Mouse (Mus musculus) layer of hippocampus, adult 18-20 months (tissue): ENCODE results near the gene Cenpp. TPM values are rescaled to one million over a fixed set of nuclear protein-coding genes. Genes with fewer than 3 reads are reported as not detected.
A peak's percentile ranks its signal among the peaks of the same experiment; 100 is the strongest.
"Not testable (repeated sequence)": the region's sequence is repeated elsewhere in the genome, so short reads cannot be mapped to it uniquely, and the experiment has no call there.

ENCODE experiments used
- DNase-seq, 2 experiments: peaks; one replicate each; pipeline ENCODE4 v3.0.0; 2022; ENCODE audit warnings: low spot score in 2 of 2
- total RNA-seq, 2 experiments: library from RNA; stranded (reverse); gene quantifications; 2 replicates each; pipeline ENCODE4 v1.2.3; 2021

The Cenpp gene
- total RNA-seq, 2 experiments from 2014 or later = 0.52 to 1.3 TPM

- no peak for DNase-seq
Observed at GRCm38 (mm10) chr13:49608589-49609322, 43.8 kb downstream of the Cenpp start.

DNA sequence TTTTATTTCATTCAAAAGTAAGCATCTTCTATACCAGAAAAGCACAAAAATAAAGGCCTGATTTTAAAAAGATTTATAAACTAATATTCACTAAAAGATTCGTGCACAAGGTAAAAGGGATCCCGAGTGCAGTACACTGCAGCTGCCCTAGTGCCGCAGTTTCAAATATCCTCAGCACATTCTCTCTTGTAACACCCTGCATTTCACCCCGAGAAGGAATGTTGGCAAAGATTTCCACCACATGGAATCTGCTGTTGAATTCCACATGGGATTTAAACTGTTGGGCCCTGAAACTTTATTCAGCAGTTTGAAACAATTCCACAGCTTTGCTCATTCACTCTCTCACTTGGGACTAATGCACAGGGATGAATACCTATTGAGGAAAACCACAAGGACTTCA, 44.9 kb downstream of the Cenpp start, which contains the start of gene Ogn:
TSS of gene Ogn (plus strand) at position 333 of the 400 bp plus-strand sequence.
- DNase-seq = peak in 1 of 2 experiments; percentile 33

DNA sequence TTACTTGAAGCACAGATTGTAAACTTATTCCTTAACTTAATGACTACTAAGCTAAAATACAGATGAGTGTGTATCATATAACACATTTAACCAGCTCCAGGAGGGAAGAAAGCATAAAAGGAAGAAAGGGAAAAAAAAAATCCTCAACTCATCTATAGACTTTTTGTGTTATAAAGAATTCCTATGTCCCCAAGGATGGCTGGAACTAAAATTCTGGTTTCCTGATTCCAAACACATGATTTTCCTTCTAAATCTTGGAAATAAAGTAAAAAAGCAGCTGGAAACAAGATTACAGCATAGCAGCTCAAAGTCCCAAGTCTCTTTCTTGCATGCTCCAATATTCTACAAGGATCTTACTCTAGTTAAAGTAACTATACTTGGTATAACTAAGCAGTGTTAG, 49.0 kb downstream of the Cenpp start:
- DNase-seq = no peak

DNA sequence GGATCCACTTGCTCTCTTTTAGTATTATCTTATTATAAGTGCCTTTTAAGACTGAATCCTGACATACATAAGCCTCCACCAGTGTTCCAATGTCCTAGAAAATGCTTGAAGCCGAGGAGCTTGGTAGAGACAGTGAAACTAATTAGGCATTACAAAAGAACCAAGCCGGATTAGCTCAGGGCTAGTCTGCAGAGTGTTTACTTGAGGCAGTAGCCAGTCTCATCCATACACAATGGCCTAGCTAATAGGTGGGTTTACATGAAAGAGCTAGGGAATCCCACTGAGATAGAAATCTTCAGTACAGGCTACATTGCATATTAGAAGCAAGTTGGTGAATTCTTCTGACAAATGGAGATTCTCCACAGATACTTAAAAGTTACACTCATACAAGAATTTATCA, 50.0 kb downstream of the Cenpp start:
- DNase-seq = not testable (repeated sequence)

GRCm38 (mm10) chr13:49586062-49586461, 66.5 kb downstream of the Cenpp start:
- no peak for DNase-seq

GRCm38 (mm10) chr13:49584307-49585005, 68.1 kb downstream of the Cenpp start:
- no peak for DNase-seq

DNA sequence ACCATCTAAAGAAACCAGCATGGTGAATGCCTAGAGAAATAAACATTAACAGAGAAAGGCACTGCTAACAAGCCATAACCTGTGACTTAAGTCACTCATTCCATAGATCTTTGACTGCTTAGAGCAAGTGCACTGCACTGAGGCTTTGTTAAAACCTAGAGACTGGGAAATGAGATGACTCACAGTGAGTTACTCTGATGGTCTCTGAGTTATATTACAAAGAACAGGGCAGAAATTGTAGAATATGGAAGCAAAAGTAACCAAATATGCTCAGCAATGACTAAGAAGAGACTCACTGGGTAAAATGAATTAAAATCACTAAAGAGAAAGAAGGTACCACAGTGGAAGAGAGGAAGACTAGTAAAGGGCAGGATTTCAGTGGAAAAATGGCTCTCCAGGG, 68.7 kb downstream of the Cenpp start:
- DNase-seq = no peak

DNA sequence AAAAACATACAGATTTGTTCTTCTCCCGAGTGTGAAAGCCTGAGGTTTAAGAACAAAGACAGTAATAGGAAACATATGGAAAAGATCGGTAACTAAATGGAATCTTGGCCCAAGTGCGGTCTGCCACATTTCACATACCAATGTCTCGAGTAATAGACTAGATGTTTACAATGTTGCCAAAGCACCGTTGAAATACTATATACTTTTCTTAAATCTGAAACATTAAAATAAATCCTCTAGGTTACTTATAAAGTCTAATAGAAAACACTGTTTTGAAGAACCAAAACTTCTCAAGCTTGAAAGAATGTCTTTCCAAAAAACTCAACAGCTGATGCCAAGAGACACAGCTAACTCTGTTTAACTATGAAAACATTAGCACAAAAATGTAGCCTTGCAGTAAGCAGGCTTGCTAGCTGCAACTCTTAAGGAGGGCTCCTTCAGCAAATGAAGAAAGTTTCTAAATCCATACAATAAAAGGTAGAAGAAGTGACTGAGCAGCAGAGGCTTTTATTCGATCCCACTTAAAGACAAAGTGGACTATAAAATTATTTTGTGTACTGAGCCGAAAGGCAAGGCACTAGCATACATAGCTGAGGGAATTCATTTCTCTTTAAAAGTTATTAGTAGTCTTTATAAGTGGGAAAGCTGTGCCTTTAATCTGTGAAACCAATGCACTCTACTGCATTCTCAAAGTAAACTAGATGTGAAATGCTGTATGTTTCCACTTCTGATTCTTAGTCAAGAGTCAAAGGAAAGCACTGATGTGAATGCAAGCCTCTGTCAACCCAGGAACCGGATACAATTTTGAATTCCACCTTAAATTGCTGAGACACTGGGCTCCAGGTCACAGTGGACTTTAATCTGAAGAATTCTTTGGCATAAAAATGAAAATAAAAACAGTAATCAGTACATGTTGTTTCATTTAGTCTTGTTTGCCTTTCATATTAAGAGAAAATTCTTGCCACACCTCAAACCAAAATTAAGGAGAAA, 70.7 kb downstream of the Cenpp start, which contains the start of gene Omd:
TSS of gene Omd (plus strand) at position 922 of the 990 bp plus-strand sequence.
- DNase-seq = no peak

DNA sequence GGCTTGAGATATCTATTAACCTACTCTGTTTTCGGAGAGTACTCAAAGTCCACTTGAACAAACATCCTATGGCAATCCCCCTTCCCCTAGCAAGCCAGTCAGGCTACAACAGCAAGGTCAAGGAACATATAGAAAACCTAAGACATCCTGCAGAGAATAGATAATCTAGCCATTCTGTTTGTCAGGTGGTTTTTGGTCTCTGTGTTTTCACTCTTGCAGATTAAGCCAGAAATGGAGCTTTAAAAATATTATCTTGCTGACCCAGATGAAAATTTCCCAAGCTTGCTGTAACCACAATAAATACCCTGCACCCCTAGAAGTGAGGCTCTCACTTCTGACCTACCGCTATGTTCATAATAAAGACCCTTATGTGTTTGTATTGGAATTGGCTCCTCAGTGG, 81.2 kb downstream of the Cenpp start:
- no peak for DNase-seq

DNA sequence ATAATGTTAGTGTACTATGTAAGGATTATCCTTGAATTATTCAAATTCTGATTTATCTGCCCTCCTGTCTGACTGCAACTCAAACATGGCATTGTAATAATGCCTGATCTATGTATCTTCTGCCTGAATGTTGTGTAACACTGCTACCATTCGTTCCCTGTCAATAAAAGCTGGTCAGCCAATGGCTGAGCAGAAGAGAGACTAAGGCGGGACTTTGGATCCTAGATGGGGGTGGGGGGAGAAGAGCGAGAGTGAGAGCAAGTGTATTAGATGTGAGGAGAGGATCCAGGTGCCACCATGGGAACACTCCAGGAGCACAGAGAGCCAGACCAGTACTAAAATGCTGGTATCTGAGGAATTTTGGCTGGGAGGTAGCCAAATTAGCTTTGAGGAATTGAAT, 82.2 kb downstream of the Cenpp start:
- DNase-seq = no peak

DNA sequence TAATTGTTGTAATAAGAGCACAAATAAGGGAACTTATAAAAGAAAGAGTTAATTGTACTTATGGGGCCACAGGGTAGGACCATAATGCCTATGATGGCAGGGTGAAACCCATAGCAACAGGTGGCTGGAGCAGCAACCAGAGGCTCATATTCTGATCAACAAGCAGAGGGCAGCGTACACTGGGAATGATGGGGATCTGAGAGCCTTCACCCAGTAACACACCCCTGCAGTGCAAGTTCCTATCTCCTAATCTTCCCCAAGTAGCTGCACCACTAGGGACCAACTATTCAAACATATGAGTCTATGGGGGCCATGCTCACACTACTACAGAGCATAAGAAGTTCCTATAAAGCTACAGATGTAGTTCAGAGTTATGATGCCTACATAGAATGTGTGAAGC, 88.2 kb downstream of the Cenpp start:
- DNase-seq = no peak

GRCm38 (mm10) chr13:49560886-49561285, 91.7 kb downstream of the Cenpp start:
- no peak for DNase-seq

- peak in 1 of 2 experiments; percentile 7 for DNase-seq
Observed at GRCm38 (mm10) chr13:49559185-49559584, 93.4 kb downstream of the Cenpp start.

DNA sequence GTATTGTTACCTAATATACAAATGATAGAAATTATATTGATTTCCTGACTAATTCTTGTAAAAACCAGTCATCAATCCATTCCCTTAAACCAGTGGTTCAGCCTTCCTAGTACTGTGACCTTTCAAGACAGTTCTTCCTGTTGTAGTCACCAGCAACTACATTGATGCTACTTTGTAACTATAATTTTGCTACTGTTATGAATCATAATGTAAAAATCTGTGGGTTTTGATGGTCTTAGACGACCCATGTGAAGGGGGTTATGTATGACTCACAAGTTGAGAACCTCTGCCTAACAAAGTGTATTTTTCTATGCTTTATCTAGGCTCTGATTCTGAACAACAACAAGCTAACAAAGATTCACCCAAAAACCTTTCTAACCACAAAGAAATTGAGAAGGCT, 95.7 kb downstream of the Cenpp start:
- DNase-seq = no peak

- peak in 1 of 2 experiments; percentile 6 for DNase-seq
Observed at GRCm38 (mm10) chr13:49556203-49556602, 96.4 kb downstream of the Cenpp start.

DNA sequence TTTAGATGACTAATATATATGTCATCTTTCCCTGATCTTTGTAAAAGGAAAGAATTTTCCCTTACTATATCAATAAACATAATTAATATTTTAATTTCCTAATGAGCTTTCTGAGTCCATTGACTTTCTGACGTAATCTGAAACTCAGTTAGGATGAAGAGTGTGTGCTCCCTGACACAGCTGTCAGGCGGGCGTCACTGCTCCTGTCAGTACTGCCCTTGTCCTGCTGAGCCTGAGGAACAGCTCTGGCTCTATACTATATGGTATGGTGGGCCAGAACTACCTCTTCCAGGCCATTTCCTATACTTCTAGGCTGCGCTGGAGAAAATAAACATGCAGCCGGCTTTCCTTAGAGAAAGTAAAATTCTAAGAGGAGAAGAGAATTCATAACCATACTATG, 98.1 kb downstream of the Cenpp start:
- no peak for DNase-seq

- DNase-seq = no peak
Observed at GRCm38 (mm10) chr13:49549616-49550015, 103.0 kb downstream of the Cenpp start.

GRCm38 (mm10) chr13:49547563-49548150, 104.9 kb downstream of the Cenpp start:
- DNase-seq = no peak

DNA sequence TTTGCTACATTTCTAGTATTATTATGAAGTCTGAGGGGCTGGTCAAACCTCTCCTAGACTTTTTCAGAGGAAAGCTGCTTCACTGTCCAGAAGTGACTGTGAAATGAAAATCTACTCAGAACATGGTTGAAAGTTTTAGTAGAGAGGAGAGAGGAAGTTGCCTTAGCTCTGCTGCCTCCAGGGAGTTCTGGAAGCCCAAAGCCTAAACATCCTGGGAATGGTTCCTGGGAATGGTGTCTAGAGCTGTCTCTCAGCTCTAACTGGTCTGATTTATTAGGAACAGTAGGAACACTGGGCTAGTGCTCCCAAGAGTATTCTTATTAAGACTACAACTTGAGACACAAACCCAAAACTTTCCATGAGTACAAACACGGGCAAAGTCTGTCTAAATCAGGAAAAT, 106.1 kb downstream of the Cenpp start:
- DNase-seq = no peak

- no peak for DNase-seq
Observed at GRCm38 (mm10) chr13:49545646-49546045, 106.9 kb downstream of the Cenpp start.

DNA sequence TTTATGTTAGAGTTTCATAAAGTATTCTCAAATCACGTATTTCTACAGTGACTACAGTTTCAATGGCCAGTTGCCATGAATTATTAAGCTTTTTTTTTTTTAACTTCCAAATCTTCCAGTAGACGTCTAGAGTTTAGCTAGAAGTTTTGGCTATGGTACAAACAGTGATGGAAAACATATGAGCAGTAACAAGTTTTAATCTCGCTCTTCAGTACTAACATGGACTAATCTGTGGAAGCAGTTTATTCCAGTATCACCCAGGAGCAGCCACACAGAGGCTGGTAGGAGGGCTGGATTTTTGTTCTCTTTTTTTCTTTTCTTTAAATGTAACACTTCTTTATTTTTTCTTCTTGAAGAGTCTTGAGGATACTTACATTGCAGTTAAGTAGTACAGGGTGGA, 108.3 kb downstream of the Cenpp start, which contains the start of gene Aspn:
TSS of gene Aspn (plus strand) at position 165 of the 400 bp plus-strand sequence.
- no peak for DNase-seq
